Mouse (Mus musculus) heart, postnatal 0 days (tissue): Measurements from ENCODE around the gene Plcl1.

Experiments used
- CTCF ChIP-seq: IDR thresholded peaks from 2 replicates; pipeline ENCODE4 v1.5.1; 2016; ENCODE audit warnings: antibody characterized with exemption, control low read depth, low read depth
- EP300 ChIP-seq: IDR thresholded peaks from 2 replicates; pipeline ENCODE4 v1.6.1; 2016; ENCODE audit warnings: antibody characterized with exemption, low read depth

- TF ChIP-seq CTCF = no peak
- no peak for TF ChIP-seq EP300
Measured at GRCm38 (mm10) chr1:55617857-55618256, 212.1 kb downstream of the Plcl1 start.
